Mouse (Mus musculus) MEL (cell line): ENCODE data around the gene Dcbld1.

Experiments
- BHLHE40 ChIP-seq: IDR thresholded peaks from 2 replicates; pipeline ENCODE4 v1.6.1; 2012; ENCODE audit warnings: low read depth, mild to moderate bottlenecking, inconsistent platforms, low read length, improper control_type of control experiment, borderline replicate concordance
- EP300 ChIP-seq, 2 experiments: IDR thresholded peaks; 2 replicates each; pipeline ENCODE4 v1.6.1; 2011; ENCODE audit warnings: improper control_type of control experiment in 2 of 2, low read length in 2 of 2, low read depth in 1 of 2, mild to moderate bottlenecking in 1 of 2
- GATA1 ChIP-seq: IDR thresholded peaks from 2 replicates; pipeline ENCODE4 v1.6.1; 2011; ENCODE audit warnings: low read depth, low read length, improper control_type of control experiment
- MAFK ChIP-seq: IDR thresholded peaks from 2 replicates; pipeline ENCODE4 v1.6.1; 2011; ENCODE audit warnings: low read depth, mild to moderate bottlenecking, low read length, improper control_type of control experiment, borderline replicate concordance
- MAX ChIP-seq: IDR thresholded peaks from 2 replicates; pipeline ENCODE4 v1.6.1; 2011; ENCODE audit warnings: low read length, improper control_type of control experiment
- POLR2A ChIP-seq, 2 experiments: IDR thresholded peaks; 2 replicates each; pipeline ENCODE4 v1.6.1; 2011 to 2012; ENCODE audit warnings: low read length in 2 of 2, mild to moderate bottlenecking in 2 of 2, control low read depth in 1 of 2, improper control_type of control experiment in 1 of 2, low read depth in 1 of 2, moderate library complexity in 1 of 2; ENCODE audit not compliant: control insufficient read depth in 1 of 2, insufficient read depth in 1 of 2, poor library complexity in 1 of 2
- USF1 ChIP-seq: IDR thresholded peaks from 2 replicates; pipeline ENCODE4 v1.6.1; 2014; ENCODE audit warnings: low read depth, mild to moderate bottlenecking, inconsistent platforms, low read length, improper control_type of control experiment, moderate library complexity
- ZKSCAN1 ChIP-seq: IDR thresholded peaks from 2 replicates; pipeline ENCODE4 v1.6.1; 2012; ENCODE audit warnings: low read depth, mild to moderate bottlenecking, inconsistent platforms, low read length, improper control_type of control experiment, moderate library complexity

DNA sequence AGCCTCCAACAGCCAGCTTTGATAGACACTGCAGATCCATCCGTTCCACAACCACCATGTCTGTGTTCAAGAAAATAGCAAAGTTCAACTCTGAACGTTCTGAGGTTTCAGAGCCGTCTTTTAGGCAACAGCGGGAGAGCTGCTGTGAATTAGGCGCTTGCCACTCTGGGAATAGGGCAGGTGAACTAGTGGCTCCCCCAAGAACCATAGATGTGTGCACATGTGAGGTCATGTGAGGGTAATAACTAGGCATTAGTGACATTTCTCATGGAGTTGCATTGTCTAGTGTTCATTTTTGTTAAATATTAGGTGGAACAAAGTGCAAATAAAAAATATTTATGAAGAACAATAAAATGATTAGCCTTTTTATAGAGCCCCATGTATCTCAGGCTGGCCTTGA, 8.6 kb downstream of the Dcbld1 start:
- TF ChIP-seq MAFK (no peak), GATA1 (no peak), USF1 (no peak), POLR2A (IDR thresholded peaks at IDR 0.05; ENCODE audit: control insufficient read depth in 1 of 2, insufficient read depth in 1 of 2, low read depth in 1 of 2, low read length in 2 of 2, poor library complexity in 1 of 2) (no peak), BHLHE40 (no peak), MAX (no peak), ZKSCAN1 (no peak), EP300 (IDR thresholded peaks at IDR 0.05; ENCODE audit: low read depth in 1 of 2, low read length in 2 of 2) (no peak)
